Mouse (Mus musculus): ENCODE measurements around the gene Gsg1.

DNA sequence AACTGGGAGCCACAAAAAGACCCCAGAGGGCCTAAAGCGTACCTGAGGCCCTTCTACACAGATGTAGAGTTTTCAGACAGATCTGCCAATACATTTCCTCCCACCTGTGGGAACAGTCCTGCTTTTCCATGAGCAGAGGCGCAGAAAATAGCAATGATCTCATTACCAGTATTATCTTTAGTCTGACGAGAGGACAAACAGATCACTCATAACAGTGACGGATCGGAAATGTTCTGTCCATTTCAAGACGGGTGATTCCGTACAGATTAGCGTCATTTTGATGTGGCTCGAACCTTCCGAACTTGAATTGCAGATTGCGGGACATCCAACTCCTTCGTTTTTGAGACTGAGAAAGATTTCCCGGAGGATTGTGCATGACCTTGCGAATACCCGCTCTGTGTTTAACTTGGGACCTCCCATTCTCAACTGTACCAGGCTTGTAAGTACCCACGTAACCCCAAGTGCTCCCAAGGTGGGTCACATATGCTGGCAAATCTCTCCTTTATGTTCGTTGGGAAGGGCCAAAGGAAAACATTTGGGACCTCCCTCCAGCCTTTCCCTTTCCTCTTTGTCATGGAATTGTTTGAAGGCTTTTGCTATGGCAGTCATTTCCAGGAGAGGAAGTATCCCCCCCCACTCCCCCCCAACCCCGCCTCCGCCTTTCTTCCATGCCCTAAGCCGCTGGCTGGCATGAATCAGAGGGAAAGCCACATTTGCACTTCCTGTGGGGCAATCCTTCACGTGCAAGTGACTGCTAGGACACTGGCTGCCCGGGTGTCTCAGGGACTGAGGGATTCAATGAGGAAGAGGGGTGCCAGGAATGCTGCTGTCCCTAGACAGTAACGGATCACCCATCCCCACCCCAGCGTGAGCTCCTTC lies 2.1 kb downstream of the Gsg1 start:
- TF ChIP-seq CTCF (IDR thresholded peaks at IDR 0.05; ENCODE audit: low read depth) (no peak), EP300 (IDR thresholded peaks at IDR 0.05; ENCODE audit: low read depth) (no peak)

All from liver, postnatal 0 days (tissue).